Mouse (Mus musculus): ENCODE results near the gene Ank3. TPM values are rescaled to one million over a fixed set of nuclear protein-coding genes. Genes with fewer than 3 reads are reported as not detected.

The Ank3 gene
- polyA plus RNA-seq, 1 experiment from 2014 or later, result 47.6 TPM

- WGBS, result 40% methylated on average over 17 of the region's 17 CpGs
- Histone ChIP-seq H3K9me3 (ENCODE audit: low read length) (no peaks in the 10 kb centered on the region), H3K27me3 (ENCODE audit: insufficient read depth, low read length) (no peaks in the 10 kb centered on the region), H3K4me1 (ENCODE audit: insufficient read depth, low read length) (no peaks in the 10 kb centered on the region), H3K4me2 (replicated peaks; ENCODE audit: low read depth, low read length) (no peak overlapping the region), H3K36me3 (ENCODE audit: insufficient read depth, low read length) (no peaks in the 10 kb centered on the region), H3K4me3 (ENCODE audit: low read length) (no peak overlapping the region), H3K27ac (ENCODE audit: low read length) (no peak overlapping the region), H3K9ac (replicated peaks; ENCODE audit: low read length) (no peak overlapping the region)
- no peak for ATAC-seq (ENCODE audit: low FRiP score, low TSS enrichment)
These were observed 641.3 kb downstream of the Ank3 start for GRCm38 (mm10) chr10:70039871-70040291.

GRCm38 (mm10) chr10:70041562-70041961 is 643.0 kb downstream of the Ank3 start:
- H3K36me3 ChIP-seq (ENCODE audit: insufficient read depth, low read length), result no peaks in the 10 kb centered on the region
- no peaks in the 10 kb centered on the region for H3K27me3 ChIP-seq (ENCODE audit: insufficient read depth, low read length)
- H3K4me1 ChIP-seq (ENCODE audit: insufficient read depth, low read length), result no peaks in the 10 kb centered on the region
- H3K27ac ChIP-seq (ENCODE audit: low read length), result no peak overlapping the region
- no peak overlapping the region for H3K4me3 ChIP-seq (ENCODE audit: low read length)
- no peaks in the 10 kb centered on the region for H3K9me3 ChIP-seq (ENCODE audit: low read length)
- no peak for ATAC-seq (ENCODE audit: low FRiP score, low TSS enrichment)
- no peak overlapping the region for H3K9ac ChIP-seq (replicated peaks; ENCODE audit: low read length)
- H3K4me2 ChIP-seq (replicated peaks; ENCODE audit: low read depth, low read length), result no peak overlapping the region

GRCm38 (mm10) chr10:70045722-70046121 is 647.1 kb downstream of the Ank3 start:
- no peak overlapping the region for H3K4me3 ChIP-seq (ENCODE audit: low read length)
- WGBS, result 68% methylated on average over 2 of the region's 2 CpGs
- no peak overlapping the region for H3K27ac ChIP-seq (ENCODE audit: low read length)
- H3K36me3 ChIP-seq (ENCODE audit: insufficient read depth, low read length), result no peaks in the 10 kb centered on the region
- no peak overlapping the region for H3K9ac ChIP-seq (replicated peaks; ENCODE audit: low read length)
- no peak overlapping the region for H3K4me2 ChIP-seq (replicated peaks; ENCODE audit: low read depth, low read length)
- H3K4me1 ChIP-seq (ENCODE audit: insufficient read depth, low read length), result no peaks in the 10 kb centered on the region
- H3K27me3 ChIP-seq (ENCODE audit: insufficient read depth, low read length), result no peaks in the 10 kb centered on the region
- H3K9me3 ChIP-seq (ENCODE audit: low read length), result no peaks in the 10 kb centered on the region
- no peak for ATAC-seq (ENCODE audit: low FRiP score, low TSS enrichment)

GRCm38 (mm10) chr10:70049771-70050170 is 651.2 kb downstream of the Ank3 start:
- H3K9me3 ChIP-seq (ENCODE audit: low read length), result peaks cover 5% of the 10 kb centered on the region
- H3K27me3 ChIP-seq (ENCODE audit: insufficient read depth, low read length), result no peaks in the 10 kb centered on the region
- no peak for ATAC-seq (ENCODE audit: low FRiP score, low TSS enrichment)
- H3K4me3 ChIP-seq (ENCODE audit: low read length), result no peak overlapping the region
- 74% methylated on average over 7 of the region's 7 CpGs for WGBS
- no peaks in the 10 kb centered on the region for H3K36me3 ChIP-seq (ENCODE audit: insufficient read depth, low read length)
- no peak overlapping the region for H3K4me2 ChIP-seq (replicated peaks; ENCODE audit: low read depth, low read length)
- H3K4me1 ChIP-seq (ENCODE audit: insufficient read depth, low read length), result no peaks in the 10 kb centered on the region
- H3K27ac ChIP-seq (ENCODE audit: low read length), result no peak overlapping the region
- no peak overlapping the region for H3K9ac ChIP-seq (replicated peaks; ENCODE audit: low read length)

GRCm38 (mm10) chr10:70055291-70055690 is 656.7 kb downstream of the Ank3 start:
- no peak overlapping the region for H3K4me3 ChIP-seq (ENCODE audit: low read length)
- no peaks in the 10 kb centered on the region for H3K27me3 ChIP-seq (ENCODE audit: insufficient read depth, low read length)
- H3K27ac ChIP-seq (ENCODE audit: low read length), result no peak overlapping the region
- no peak overlapping the region for H3K4me2 ChIP-seq (replicated peaks; ENCODE audit: low read depth, low read length)
- H3K9ac ChIP-seq (replicated peaks; ENCODE audit: low read length), result no peak overlapping the region
- no peak for ATAC-seq (ENCODE audit: low FRiP score, low TSS enrichment)
- H3K9me3 ChIP-seq (ENCODE audit: low read length), result peaks cover 5% of the 10 kb centered on the region
- no peaks in the 10 kb centered on the region for H3K4me1 ChIP-seq (ENCODE audit: insufficient read depth, low read length)
- H3K36me3 ChIP-seq (ENCODE audit: insufficient read depth, low read length), result no peaks in the 10 kb centered on the region
- WGBS, result 89% methylated on average over 2 of the region's 2 CpGs

- WGBS, result 56% methylated on average over 3 of the region's 3 CpGs
- no peaks in the 10 kb centered on the region for H3K27me3 ChIP-seq (ENCODE audit: insufficient read depth, low read length)
- no peak overlapping the region for H3K4me3 ChIP-seq (ENCODE audit: low read length)
- peaks cover 5% of the 10 kb centered on the region for H3K9me3 ChIP-seq (ENCODE audit: low read length)
- ATAC-seq (ENCODE audit: low FRiP score, low TSS enrichment), result no peak
- no peak overlapping the region for H3K4me2 ChIP-seq (replicated peaks; ENCODE audit: low read depth, low read length)
- no peak overlapping the region for H3K27ac ChIP-seq (ENCODE audit: low read length)
- no peak overlapping the region for H3K9ac ChIP-seq (replicated peaks; ENCODE audit: low read length)
- no peaks in the 10 kb centered on the region for H3K4me1 ChIP-seq (ENCODE audit: insufficient read depth, low read length)
- H3K36me3 ChIP-seq (ENCODE audit: insufficient read depth, low read length), result no peaks in the 10 kb centered on the region
These were observed 658.5 kb downstream of the Ank3 start for GRCm38 (mm10) chr10:70057064-70057463.

- ATAC-seq (ENCODE audit: low FRiP score, low TSS enrichment), result 0 out of 2 replicates have a peak, but pooled peaks have one; percentile 64
- H3K9me3 ChIP-seq (ENCODE audit: low read length), result no peaks in the 10 kb centered on the region
These were observed 661.6 kb downstream of the Ank3 start for GRCm38 (mm10) chr10:70060021-70060688.

GRCm38 (mm10) chr10:70060689-70061081 is 662.1 kb downstream of the Ank3 start:
- WGBS, result 36% methylated on average over 10 of the region's 10 CpGs

More at GRCm38 (mm10) chr10:70060021-70060688, 661.6 kb downstream of the Ank3 start:
- no peak overlapping the region for H3K27ac ChIP-seq (ENCODE audit: low read length)
- H3K27me3 ChIP-seq (ENCODE audit: insufficient read depth, low read length), result no peaks in the 10 kb centered on the region
- H3K4me3 ChIP-seq (ENCODE audit: low read length), result no peak overlapping the region
- H3K4me1 ChIP-seq (ENCODE audit: insufficient read depth, low read length), result no peaks in the 10 kb centered on the region
- no peaks in the 10 kb centered on the region for H3K36me3 ChIP-seq (ENCODE audit: insufficient read depth, low read length)
- 62% methylated on average over 19 of the region's 19 CpGs for WGBS
- H3K4me2 ChIP-seq (replicated peaks; ENCODE audit: low read depth, low read length), result peak overlapping the region; percentile 30
- H3K9ac ChIP-seq (replicated peaks; ENCODE audit: low read length), result no peak overlapping the region

GRCm38 (mm10) chr10:70063881-70064555 is 665.4 kb downstream of the Ank3 start:
- Histone ChIP-seq H3K27ac (ENCODE audit: low read length) (no peak overlapping the region), H3K4me3 (ENCODE audit: low read length) (no peak overlapping the region), H3K9ac (replicated peaks; ENCODE audit: low read length) (no peak overlapping the region), H3K27me3 (ENCODE audit: insufficient read depth, low read length) (no peaks in the 10 kb centered on the region), H3K4me2 (replicated peaks; ENCODE audit: low read depth, low read length) (no peak overlapping the region), H3K36me3 (ENCODE audit: insufficient read depth, low read length) (no peaks in the 10 kb centered on the region), H3K9me3 (ENCODE audit: low read length) (no peaks in the 10 kb centered on the region), H3K4me1 (ENCODE audit: insufficient read depth, low read length) (no peaks in the 10 kb centered on the region)
- no peak for ATAC-seq (ENCODE audit: low FRiP score, low TSS enrichment)
- 93% methylated on average over 6 of the region's 6 CpGs for WGBS

More at GRCm38 (mm10) chr10:70060689-70061081, 662.1 kb downstream of the Ank3 start:
- Histone ChIP-seq H3K4me1 (ENCODE audit: insufficient read depth, low read length) (no peaks in the 10 kb centered on the region), H3K4me3 (ENCODE audit: low read length) (no peak overlapping the region), H3K4me2 (replicated peaks; ENCODE audit: low read depth, low read length) (0 out of 2 replicates have a peak overlapping the region, but pooled peaks have one; percentile 25), H3K9ac (replicated peaks; ENCODE audit: low read length) (no peak overlapping the region), H3K27ac (ENCODE audit: low read length) (no peak overlapping the region), H3K27me3 (ENCODE audit: insufficient read depth, low read length) (no peaks in the 10 kb centered on the region), H3K36me3 (ENCODE audit: insufficient read depth, low read length) (no peaks in the 10 kb centered on the region), H3K9me3 (ENCODE audit: low read length) (no peaks in the 10 kb centered on the region)
- ATAC-seq (ENCODE audit: low FRiP score, low TSS enrichment), result no peak

GRCm38 (mm10) chr10:70065191-70065590 is 666.6 kb downstream of the Ank3 start:
- no peak overlapping the region for H3K27ac ChIP-seq (ENCODE audit: low read length)
- ATAC-seq (ENCODE audit: low FRiP score, low TSS enrichment), result no peak
- H3K4me3 ChIP-seq (ENCODE audit: low read length), result no peak overlapping the region
- 88% methylated on average over 3 of the region's 3 CpGs for WGBS
- H3K4me1 ChIP-seq (ENCODE audit: insufficient read depth, low read length), result no peaks in the 10 kb centered on the region
- H3K9me3 ChIP-seq (ENCODE audit: low read length), result no peaks in the 10 kb centered on the region; the same call in 1 of the 2 replicates
- H3K4me2 ChIP-seq (replicated peaks; ENCODE audit: low read depth, low read length), result no peak overlapping the region
- H3K9ac ChIP-seq (replicated peaks; ENCODE audit: low read length), result no peak overlapping the region
- H3K36me3 ChIP-seq (ENCODE audit: insufficient read depth, low read length), result no peaks in the 10 kb centered on the region
- H3K27me3 ChIP-seq (ENCODE audit: insufficient read depth, low read length), result no peaks in the 10 kb centered on the region
